Mouse (Mus musculus): ENCODE data around the gene Ugt1a6b.

Gene Ugt1a6b

GRCm38 (mm10) chr1:88223011-88223515, 120.0 kb downstream of the Ugt1a6b start:
- DNase-seq (ENCODE audit: low spot score in 2 of 2), result peak; percentile 11 to 14

GRCm38 (mm10) chr1:88223591-88223990, 120.5 kb downstream of the Ugt1a6b start:
- DNase-seq (ENCODE audit: low spot score in 2 of 2), result peak; percentile 8 to 17

DNA sequence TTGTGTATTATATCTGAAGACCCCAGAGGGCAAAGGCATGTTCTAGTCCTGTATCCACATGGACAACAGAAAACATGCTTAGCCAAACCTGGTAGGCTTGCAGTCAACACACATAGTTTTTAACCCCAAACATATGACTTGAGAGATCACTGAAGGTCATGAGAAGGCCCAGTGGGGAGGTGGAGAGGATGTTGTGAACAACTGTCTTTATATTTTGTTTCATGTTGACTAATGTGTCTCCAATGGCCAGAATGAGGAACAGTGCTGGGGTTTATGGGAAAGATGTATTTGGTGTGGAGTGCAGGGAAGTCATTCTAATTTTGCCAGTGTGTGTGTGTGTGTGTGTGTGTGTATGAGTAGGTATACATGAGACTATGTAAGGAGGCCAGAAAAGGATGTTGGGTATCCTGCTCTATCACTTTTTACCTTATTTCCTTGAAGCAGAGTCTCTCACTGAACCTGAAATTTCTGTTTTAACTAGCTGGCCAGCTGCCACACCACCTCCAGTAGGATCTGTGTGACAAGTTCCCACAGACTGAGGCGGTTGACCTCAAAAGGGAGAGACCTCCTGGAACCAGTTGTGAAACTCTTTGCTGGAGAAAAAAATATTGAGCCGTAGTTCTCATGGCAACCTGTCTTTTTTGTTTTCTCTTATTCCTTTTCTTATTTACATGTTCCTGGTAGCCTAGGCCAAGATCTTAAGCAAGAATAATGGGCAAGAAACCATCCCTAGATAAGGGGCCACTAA, 121.2 kb downstream of the Ugt1a6b start:
- peak; percentile 46 to 48 for DNase-seq (ENCODE audit: low spot score in 2 of 2)

GRCm38 (mm10) chr1:88225301-88225700, 122.2 kb downstream of the Ugt1a6b start:
- peak; percentile 10 to 13 for DNase-seq (ENCODE audit: low spot score in 2 of 2)

GRCm38 (mm10) chr1:88225741-88226140, 122.7 kb downstream of the Ugt1a6b start:
- DNase-seq (ENCODE audit: low spot score in 2 of 2), result peak in 1 of 2 experiments; percentile 14

DNA sequence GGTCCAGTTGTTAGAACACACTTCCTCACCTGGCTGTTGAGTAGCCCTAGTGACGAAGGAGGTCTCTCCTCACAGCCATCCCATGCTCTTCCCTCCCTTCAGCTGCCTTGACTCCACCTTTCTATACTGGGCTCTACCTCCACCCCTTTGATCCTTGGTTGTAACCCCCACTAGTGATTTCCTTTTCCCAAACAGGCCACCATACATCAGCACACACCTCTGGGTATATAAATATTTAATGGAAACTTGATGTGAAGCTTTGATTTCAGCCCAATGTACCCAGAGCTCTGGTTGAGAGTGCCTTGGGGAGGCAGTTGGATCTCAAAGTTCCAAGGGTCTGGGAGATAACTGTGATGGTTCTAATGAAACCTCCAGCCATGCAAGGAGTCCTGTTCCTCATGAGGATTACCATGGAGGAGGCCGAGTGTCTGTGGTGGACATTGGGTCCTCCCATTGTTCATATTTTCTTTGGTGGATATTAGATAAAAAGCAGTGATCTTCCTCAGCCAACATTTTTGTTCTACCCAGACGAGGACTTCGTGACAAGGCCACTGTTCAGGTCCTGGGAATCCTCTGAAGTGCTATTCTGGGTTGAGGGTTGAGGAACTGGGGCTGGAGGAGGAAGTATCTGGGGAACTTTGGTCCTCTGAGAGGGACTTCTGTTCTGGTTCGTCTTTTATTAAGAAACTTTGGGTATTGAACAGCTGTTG, 123.8 kb downstream of the Ugt1a6b start, which contains the start of gene Mroh2a:
TSS of gene Mroh2a (plus strand) at position 317 of the 710 bp plus-strand sequence.
- DNase-seq (ENCODE audit: low spot score in 2 of 2), result peak; percentile 47 to 73

DNA sequence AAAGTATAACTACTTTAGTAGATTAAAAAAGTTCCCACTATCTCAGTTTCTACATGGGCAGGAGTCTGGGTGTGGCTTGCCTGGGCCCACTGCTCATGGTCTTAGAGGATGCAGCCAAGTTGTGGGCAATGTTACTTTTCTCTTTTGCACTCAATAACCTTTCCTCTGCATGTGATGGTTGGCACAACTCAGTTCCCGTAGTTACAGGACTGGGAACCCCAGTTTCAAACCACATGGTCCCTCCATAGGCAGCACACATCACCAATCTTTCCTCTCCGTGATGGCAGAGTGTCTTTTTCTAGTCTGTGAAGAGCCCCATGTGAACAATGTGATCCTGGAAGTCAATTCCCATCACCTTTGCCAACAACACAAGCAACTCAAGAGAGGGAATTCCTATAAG, 124.4 kb downstream of the Ugt1a6b start:
- DNase-seq (ENCODE audit: low spot score in 2 of 2), result peak in 1 of 2 experiments; percentile 18

GRCm38 (mm10) chr1:88228121-88228520, 125.1 kb downstream of the Ugt1a6b start:
- DNase-seq (ENCODE audit: low spot score in 2 of 2), result no peak

- DNase-seq (ENCODE audit: low spot score in 2 of 2), result no peak
Measured at GRCm38 (mm10) chr1:88229566-88229965, 126.5 kb downstream of the Ugt1a6b start.

GRCm38 (mm10) chr1:88229986-88230385, 126.9 kb downstream of the Ugt1a6b start:
- DNase-seq (ENCODE audit: low spot score in 2 of 2), result no peak

GRCm38 (mm10) chr1:88230421-88230820, 127.4 kb downstream of the Ugt1a6b start:
- DNase-seq (ENCODE audit: low spot score in 2 of 2), result no peak

DNA sequence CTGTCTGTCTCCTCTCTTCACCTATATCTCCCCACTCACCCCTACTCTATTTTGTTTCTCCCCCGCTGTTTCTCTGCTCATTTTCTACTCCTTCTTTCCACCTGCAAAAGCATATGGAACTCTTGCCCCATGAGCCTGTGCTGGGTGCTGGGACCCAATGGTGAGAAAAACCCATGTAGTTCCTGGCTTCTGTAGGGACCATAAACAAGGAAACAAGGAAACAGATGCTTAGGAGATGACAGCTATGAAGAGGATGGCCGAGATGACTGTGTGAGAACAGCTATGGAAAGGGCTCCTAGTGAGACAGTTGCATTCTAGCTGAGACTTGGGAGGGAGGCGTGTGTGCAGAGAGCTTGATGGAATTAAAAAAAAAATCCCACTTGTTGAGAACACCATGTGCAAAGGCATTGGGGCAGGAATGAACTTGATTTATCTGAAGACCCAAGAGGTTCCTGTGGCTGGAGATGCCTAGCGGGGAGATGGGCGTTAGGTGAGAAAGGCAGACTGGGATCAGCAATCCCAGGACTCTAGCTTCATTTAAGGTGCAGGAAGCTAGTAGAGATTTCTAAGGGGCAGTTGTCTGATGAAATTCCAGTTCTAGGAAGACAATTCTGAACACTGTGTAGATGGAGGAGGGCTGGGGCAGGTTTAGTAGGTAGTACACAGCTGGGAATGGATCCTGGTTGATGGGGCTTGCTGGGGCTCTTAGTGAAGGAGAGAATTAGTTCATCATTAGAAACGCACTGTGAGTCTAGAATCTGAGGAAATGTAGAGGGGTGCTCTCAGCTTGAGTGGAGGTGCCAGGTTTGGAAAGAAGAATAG, 128.1 kb downstream of the Ugt1a6b start:
- no peak for DNase-seq (ENCODE audit: low spot score in 2 of 2)

DNA sequence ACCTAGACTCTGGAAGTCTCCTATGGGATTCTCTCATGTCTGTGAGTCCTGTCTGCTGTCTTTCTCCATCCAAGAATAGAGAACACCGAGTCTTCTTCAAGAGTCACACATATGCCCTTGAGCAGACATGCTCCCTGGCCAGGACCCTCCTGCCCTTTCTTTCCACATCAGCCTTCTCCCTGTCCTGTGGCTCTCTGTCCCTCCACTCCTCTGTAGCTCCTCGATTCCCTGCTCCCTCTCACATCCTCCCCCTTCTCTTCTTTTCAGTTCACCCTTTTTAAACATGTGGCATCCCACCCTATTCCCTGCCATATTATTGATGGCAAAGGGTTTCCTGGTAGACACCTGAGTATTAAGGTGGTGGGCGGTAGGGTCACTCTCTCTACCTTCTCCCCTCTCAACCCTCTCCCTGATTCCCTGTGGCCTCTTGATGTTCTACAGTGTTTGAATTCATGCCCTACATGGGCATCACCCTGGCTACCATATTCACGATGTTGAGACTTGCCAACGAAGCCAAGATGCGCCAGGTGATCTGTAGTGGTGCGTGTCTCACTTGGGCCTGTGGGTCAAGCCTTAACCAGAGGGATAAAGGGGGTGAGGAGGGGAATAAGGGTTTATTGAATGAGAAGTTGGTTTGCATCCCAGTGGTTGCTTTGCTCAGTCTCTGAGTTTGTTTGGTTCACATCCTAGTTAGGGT, 128.9 kb downstream of the Ugt1a6b start:
- no peak for DNase-seq (ENCODE audit: low spot score in 2 of 2)

- DNase-seq (ENCODE audit: low spot score in 2 of 2), result no peak
Measured at GRCm38 (mm10) chr1:88232664-88233380, 129.8 kb downstream of the Ugt1a6b start.

- no peak for DNase-seq (ENCODE audit: low spot score in 2 of 2)
Measured at GRCm38 (mm10) chr1:88233421-88234247, 130.6 kb downstream of the Ugt1a6b start.

DNA sequence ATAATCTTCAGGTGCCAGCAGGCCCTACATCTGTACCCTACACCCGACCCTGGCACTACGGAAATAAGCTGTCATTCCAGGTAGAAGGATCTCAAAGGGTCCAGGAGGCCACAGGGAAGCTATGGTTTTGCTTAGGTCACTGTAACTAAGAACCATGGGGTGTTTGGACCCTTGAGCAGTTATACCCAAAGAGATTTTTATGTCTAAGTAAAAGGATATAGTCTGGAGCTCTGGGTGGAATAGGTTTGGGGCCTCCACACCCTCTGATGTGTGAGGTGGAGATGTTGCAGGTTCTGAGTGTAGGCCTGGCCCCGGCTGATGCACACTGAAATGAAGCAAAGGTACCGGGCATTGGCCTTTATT, 131.2 kb downstream of the Ugt1a6b start:
- no peak for DNase-seq (ENCODE audit: low spot score in 2 of 2)

- DNase-seq (ENCODE audit: low spot score in 2 of 2), result no peak
Measured at GRCm38 (mm10) chr1:88234646-88235045, 131.6 kb downstream of the Ugt1a6b start.

- DNase-seq (ENCODE audit: low spot score in 2 of 2), result no peak
Measured at GRCm38 (mm10) chr1:88235046-88235893, 132.2 kb downstream of the Ugt1a6b start.

GRCm38 (mm10) chr1:88235894-88236415, 132.9 kb downstream of the Ugt1a6b start:
- DNase-seq (ENCODE audit: low spot score in 2 of 2), result no peak

Data from heart, adult 9 months (tissue).